Mouse (Mus musculus): ENCODE measurements at regions not wholly inside any gene's neighbourhood (a gene's known extent, or its start where the extent isn't known, plus 50 kb on each side); places are given as distances from the start of the nearest gene placed in this dataset.
"Not testable (repeated sequence)": the region's sequence is repeated elsewhere in the genome, so short reads cannot be mapped to it uniquely, and the experiment has no call there.

- TF ChIP-seq CTCF (IDR thresholded peaks at IDR 0.05; ENCODE audit: control insufficient read depth, insufficient read depth, low read length); POLR2A (IDR thresholded peaks at IDR 0.05; ENCODE audit: borderline replicate concordance, control insufficient read depth, low read depth, low read length): not testable (repeated sequence)
Measured at GRCm38 (mm10) chr17:74138517-74138916, 90.8 kb upstream of the Srd5a2 start.

All from bone marrow, adult 2 months (tissue).